Mouse (Mus musculus): ENCODE measurements at regions not wholly inside any gene's neighbourhood (a gene's known extent, or its start where the extent isn't known, plus 50 kb on each side); places are given as distances from the start of the nearest gene placed in this dataset.

DNA sequence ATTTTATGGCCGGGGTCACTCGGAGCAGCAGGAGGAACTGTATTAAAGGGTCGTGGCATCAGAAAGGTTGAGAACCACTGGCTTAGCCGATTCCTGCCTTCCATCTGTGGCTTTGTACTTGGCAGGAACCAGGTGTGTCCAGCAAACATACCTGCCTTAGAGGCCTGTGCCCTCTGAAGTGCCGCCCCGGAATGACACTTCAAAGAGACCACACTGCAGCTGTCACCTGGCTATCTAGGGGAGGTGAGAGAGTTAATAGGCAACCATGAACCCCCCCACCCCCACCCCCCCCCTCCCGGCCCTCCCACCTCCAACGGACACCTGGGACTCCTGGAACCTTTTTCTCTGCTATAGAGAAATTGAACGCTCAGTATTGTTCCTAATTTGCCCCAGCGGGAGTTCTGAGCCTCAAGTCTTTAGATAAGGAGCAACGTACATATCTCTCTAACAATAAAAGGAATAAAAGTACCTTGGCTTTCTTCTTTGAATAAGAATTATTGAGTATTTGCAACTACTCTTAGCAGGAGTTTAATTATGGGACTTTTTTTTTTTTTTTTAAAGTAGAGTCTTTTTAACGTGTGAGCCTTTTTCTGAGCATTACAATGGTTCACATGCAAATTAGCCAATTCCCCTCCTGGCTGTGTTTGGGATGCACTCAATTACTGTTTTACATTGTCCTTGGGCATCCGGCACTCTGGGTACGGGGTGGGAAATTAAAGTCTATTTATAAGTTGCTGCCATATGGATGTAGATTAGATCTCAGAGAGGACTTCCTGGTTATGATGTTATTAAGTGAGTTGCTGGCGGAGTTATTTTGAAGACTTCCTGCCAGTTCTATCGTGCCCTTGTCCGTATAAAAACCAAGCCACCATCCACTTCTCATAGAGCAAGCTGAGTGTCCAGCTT lies 53.5 kb downstream of the Phlda1 start:
- TF ChIP-seq CTCF (IDR thresholded peaks at IDR 0.05; ENCODE audit: low read depth, low read length) (no peak), POLR2A (IDR thresholded peaks at IDR 0.05; ENCODE audit: borderline replicate concordance, low read depth, low read length) (no peak)

Data from bone marrow macrophage, adult 2 months (primary cell).